Mouse (Mus musculus): ENCODE results near the gene Hist1h4h.

The Hist1h4h gene

DNA sequence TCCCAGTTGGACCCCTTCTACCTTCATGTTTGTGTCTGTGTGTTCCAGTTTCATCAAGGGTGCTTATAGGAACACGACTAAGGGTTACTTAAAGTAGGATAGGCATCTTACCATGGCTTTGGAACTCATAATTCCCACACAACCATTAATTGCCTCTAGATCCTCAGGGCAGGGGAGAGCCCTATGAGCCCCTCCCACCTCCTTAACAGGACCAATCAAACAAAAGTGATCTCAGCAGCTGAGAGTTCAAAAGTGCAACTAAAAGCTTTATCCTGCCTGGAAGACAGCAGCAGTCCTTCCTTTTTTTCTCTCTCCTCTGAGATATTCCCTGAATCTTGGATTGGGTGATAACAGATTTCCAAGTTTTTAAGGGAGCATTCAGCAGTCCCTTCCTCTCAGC is 20.7 kb upstream of the Hist1h4h start:
- no peak for DNase-seq (ENCODE audit: low spot score in 2 of 2)

- DNase-seq (ENCODE audit: low spot score in 2 of 2), result no peak
Observed at GRCm38 (mm10) chr13:23513517-23513916, 17.3 kb upstream of the Hist1h4h start.

GRCm38 (mm10) chr13:23515281-23515680 is 15.6 kb upstream of the Hist1h4h start:
- no peak for DNase-seq (ENCODE audit: low spot score in 2 of 2)

DNA sequence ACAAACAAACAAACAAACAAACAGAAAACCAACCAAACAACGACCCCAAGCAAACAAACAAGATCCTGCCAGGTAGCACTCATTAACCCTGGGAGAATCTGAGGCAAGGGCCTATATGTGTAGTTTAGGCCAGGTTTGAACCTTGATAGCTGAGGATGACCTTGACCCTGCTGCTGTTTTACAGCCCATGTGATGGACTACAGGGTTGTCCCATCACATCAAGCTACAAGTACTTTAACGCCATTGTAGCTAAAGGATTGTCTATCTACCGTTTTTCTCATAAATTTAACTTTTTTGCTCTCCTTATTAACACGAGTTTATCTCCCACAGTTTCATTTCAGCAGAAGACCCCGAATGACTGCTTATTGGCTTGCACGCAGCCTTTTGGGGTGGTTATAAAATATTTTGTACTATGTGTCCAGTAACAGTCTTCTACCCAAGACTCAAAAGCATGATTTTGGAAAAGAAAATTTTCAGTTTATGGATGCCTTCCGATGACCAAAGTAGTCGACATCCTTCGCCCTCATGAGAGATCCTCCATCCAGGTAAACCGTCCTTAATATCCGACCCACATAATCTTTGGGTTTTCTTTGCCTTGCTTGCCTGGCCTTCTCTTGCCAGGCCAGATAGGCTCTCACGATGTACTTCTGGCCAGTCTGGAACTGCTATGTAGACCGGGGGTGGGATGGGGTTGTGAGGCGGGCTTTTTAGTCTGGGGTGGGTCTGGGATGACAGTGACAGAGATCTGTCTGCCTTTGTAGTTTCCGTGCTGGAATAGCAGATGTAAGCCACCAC is 14.8 kb upstream of the Hist1h4h start:
- no peak for DNase-seq (ENCODE audit: low spot score in 2 of 2)

GRCm38 (mm10) chr13:23516822-23517602 is 13.8 kb upstream of the Hist1h4h start:
- DNase-seq (ENCODE audit: low spot score in 2 of 2), result peak; percentile 62 to 70

- DNase-seq (ENCODE audit: low spot score in 2 of 2), result peak; percentile 85 to 86
Observed at GRCm38 (mm10) chr13:23517603-23518294, 13.1 kb upstream of the Hist1h4h start.

DNA sequence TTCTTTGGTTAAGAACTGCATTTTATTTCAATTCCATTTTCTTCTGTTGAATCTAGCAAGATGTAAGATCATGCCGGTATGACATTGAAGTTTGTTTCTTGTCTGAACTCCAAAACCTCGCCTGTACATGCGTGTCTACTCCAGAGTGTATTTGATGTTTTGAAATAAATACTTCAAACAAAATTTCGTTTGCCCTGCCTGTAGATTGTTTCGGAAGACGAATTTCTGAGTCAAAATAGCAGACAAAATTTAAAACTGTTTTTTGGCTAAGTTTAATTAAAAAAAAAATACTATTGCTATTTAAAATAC is 12.6 kb upstream of the Hist1h4h start:
- no peak for DNase-seq (ENCODE audit: low spot score in 2 of 2)

DNA sequence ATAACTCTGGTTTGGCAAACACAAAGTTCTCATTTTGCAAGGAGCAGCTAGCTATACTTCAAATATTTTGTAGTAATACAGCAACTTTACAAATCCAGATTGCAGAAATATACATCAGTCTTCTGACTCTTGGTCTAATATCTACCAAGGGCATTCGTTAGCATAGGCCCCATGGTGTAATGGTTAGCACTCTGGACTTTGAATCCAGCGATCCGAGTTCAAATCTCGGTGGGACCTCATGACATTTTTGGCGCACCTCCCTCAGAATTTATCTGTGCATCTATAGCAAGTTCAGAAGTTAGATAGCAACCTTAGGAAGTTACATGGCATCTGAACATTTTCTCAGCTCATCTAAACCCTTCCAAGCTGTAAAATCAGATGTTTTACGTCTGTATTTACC is 12.0 kb upstream of the Hist1h4h start:
- DNase-seq (ENCODE audit: low spot score in 2 of 2), result peak; percentile 70 to 74

GRCm38 (mm10) chr13:23519416-23519815 is 11.4 kb upstream of the Hist1h4h start:
- peak; percentile 68 to 75 for DNase-seq (ENCODE audit: low spot score in 2 of 2)

DNA sequence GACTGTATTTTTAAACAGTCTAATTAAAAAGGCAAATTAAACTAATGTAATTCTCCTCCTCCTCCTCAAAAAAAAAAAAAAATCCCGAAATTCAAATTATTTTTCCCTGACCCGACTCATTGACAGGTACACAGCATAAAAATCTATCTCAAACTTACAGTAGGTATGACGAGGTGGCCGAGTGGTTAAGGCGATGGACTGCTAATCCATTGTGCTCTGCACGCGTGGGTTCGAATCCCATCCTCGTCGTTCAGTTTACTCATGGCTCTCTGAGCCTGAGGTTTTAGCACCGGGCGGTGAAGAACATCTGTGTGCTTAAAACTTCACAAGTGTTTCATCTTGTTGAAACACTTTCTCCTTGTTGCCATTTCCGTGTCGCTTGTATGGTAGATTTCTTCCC is 9.1 kb upstream of the Hist1h4h start:
- peak; percentile 54 to 70 for DNase-seq (ENCODE audit: low spot score in 2 of 2)

DNA sequence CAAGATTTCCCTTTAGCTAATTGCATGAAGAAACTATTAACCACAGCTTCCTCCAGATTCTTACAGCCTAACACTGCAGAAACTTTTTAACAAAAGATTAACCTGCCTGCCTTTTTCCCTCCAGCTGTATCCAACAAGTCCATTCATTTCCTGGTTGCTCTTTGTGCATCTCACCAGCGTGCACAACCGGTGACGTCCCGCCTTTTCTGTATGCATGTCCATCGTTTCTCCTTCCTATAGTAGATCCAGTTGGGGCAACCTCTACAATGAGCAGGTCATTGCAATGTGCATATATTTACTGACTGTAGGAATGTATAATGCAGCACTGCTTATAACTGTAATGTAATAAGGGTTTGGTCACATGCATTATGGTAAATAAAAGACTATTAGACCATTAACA is 6.9 kb upstream of the Hist1h4h start:
- DNase-seq (ENCODE audit: low spot score in 2 of 2), result no peak

DNA sequence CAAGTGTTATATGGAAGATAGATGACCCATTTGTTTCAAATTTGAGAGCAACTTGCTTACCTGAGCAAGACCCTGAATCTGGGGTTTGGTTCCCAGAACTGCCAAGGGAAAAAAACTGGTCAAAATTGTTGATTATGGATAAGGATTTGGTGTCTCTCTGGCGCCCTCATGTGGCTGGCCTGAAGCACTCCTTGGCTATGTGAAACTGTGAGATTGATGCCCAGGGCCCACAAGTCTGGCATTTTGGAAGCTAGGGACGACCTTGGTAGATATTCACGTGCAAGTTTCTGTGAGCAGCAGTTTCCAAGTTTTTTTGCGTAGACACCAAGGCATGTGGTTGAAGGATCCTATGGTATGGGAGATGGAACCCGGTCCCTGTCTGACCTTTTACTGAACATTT is 6.2 kb upstream of the Hist1h4h start:
- DNase-seq (ENCODE audit: low spot score in 2 of 2), result peak; percentile 55 to 66

DNA sequence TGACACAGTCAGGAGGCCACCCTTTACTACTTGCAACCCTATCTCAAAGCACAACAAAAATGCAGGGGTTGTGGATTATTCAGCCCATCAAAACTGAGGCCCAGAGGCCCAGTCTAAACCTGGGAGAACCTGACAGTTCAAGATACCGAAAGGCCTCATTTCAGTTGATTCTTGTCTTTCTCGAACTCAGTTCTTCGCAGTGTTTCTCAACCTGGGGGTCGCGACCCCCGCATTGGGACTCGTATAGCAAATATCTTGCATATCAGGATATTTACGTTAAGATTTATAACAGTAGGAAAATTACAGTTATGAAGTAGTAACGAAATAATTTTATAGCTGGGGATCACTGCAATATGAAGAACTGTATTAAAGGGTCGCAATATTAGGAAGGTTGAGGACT is 4.9 kb upstream of the Hist1h4h start:
- no peak for DNase-seq (ENCODE audit: low spot score in 2 of 2)

GRCm38 (mm10) chr13:23526312-23526711 is 4.5 kb upstream of the Hist1h4h start:
- DNase-seq (ENCODE audit: low spot score in 2 of 2), result peak; percentile 90 to 91

DNA sequence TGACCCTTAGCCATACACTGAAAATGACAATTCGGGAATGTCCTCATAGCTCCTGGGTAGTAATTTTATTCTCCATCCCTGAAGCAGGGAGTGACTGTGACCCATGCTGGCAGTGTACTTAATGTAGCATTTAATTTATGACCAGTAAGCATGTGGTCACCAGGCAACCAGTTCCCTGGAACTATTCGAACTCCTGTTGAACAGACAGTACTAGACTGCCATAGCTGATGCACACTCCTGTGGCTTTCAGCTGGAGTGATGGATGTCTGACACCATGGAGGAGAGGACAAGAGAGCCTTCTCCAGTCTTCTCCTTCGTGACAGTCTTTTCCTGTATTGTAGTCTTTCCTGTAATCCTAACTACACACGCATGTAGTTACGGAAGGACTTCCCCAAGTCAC is 1.8 kb upstream of the Hist1h4h start:
- DNase-seq (ENCODE audit: low spot score in 2 of 2), result no peak

DNA sequence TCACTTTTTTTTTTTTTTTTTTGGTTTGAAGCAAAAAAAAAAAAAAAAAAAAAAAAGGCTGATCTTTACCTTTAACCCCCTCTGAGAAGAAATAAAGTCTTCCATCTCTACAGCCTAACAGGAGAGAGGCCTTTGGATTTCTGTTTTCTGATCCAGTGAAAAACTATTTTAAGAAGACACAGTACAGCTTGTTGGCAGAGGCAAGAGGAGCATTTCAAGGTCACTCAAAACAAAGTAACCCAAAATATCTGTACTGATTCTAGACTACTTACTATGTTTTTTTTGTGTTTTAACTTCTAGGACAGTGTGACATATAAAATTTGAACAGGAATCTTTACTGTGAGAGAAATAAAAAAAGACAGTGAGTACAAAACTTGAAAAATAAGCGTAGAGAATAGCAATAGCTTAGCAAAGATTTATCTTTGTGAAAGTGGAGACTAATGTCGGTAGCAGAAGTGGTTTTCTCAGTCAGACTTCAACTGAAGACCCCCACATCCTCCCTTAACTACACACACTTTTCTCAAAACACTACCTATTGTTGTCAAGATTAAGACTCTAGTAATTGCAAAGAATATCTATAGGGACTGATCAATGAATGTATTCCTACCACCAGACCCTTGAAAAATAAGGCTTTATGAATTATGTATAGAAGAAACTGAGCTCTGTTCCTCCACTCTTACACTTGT is 1.2 kb upstream of the Hist1h4h start:
- no peak for DNase-seq (ENCODE audit: low spot score in 2 of 2)

DNA sequence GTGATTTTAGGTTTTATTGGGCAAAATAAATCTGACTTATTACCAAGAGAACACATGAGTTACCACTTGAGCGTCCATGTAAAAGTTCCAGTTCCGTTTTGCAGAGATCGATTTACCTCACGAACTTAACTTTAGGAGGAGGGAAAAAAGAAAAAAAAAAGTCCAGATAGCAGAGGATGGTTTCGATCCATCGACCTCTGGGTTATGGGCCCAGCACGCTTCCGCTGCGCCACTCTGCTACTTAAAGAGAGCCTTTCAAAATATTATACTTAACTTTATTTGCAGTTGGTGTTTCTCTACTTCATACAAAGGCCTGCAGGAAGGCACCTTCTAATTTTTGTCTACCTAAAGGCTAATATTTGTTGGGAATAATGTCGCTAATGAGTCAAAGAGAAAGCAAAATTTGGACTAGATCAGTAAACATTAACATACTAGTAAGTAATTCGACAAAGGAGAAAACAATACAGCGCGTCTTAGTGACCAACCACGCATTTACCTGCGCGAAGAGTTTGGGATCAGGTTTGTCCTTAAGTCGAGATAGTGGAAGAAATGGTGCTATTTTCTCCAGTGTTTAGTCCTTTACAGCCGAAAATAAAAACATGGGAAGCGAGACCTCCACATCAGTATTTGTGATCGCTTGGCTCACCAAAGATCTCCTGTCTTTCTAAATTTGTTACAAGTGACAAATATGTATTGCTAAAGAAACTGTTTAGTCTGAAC is 509 bp upstream of the Hist1h4h start:
- DNase-seq (ENCODE audit: low spot score in 2 of 2), result peak; percentile 47 to 56

- no peak for DNase-seq (ENCODE audit: low spot score in 2 of 2)
Observed at GRCm38 (mm10) chr13:23532262-23533075, 1.6 kb downstream of the Hist1h4h start.

GRCm38 (mm10) chr13:23533560-23534367 is 2.9 kb downstream of the Hist1h4h start, which contains the start of gene Hist1h2af:
Gene Hist1h2af, plus strand, starts transcription at chr13:23533906.
- peak; percentile 40 to 54 for DNase-seq (ENCODE audit: low spot score in 2 of 2)
